Mouse (Mus musculus) embryo, embryonic 11.5 days (tissue): ENCODE results near the gene Zfand2b.
A peak's percentile ranks its signal among the peaks of the same experiment; 100 is the strongest.

Experiments
- DNase-seq: peaks from one replicate; pipeline ENCODE4 v3.0.0-alpha.2; 2012; ENCODE audit warnings: low read depth, low spot score

The Zfand2b gene

DNA sequence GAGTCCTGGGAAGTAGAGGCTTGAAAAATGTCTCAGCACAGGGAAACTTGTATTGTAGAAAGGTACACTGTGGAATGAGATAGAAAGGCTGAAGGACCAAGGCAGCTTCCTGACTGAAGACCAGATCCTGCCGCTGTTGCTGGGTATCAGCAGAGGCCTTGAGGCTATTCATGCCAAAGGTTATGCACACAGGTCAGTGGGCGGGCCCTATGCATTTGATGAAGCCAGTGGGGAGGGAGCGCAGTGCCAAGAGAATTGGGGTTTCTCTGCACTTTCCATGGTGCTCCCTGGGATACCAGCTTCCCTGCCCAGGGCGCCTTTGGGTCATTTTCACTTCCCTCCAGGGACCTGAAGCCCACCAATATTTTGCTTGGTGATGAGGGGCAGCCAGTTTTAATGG is 44.1 kb downstream of the Zfand2b start:
- no peak for DNase-seq

DNA sequence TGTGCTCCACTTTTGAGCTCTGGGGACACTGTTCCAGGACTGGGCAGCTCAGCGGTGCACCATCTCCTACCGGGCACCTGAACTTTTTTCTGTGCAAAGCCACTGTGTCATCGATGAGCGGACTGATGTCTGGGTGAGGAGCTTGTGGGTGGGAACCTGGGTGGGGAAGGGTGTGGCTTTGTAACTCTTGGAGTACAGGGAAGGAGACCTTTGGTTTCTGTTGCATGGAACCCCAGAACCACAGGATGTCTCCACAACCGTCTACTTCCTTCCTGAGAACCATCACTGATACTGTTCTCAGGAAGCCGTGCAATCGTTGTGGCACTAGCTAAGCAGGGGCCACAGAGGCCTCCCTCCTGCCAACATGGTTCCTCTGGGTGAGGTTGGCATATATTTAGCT is 44.6 kb downstream of the Zfand2b start:
- DNase-seq = no peak

GRCm38 (mm10) chr1:75214442-75214841 is 46.0 kb downstream of the Zfand2b start:
- no peak for DNase-seq

- no peak for DNase-seq
These were observed 46.4 kb downstream of the Zfand2b start for GRCm38 (mm10) chr1:75214886-75215285.

GRCm38 (mm10) chr1:75215785-75216184 is 47.3 kb downstream of the Zfand2b start:
- DNase-seq = no peak

GRCm38 (mm10) chr1:75216797-75217585 is 48.5 kb downstream of the Zfand2b start:
- no peak for DNase-seq

DNA sequence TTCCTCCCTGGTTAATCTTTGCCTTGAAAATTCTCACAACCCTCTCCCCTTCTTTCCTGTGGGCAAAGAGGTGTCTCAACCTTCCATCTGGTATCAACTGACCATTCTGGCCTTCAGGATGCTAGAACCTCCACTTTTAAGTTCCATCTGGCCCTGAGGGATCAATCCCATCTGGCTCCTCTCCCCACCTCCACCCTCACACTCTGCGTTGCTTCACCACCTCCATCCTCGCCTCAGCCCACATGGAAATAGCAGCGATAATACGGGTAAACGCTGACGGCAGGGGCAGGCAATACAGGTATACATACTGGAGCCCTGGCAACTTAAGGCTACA is 49.4 kb downstream of the Zfand2b start:
- DNase-seq = no peak

- no peak for DNase-seq
These were observed 50.0 kb downstream of the Zfand2b start for GRCm38 (mm10) chr1:75218227-75219001.

GRCm38 (mm10) chr1:75219078-75219477 is 50.6 kb downstream of the Zfand2b start:
- peak; percentile 63 for DNase-seq

DNA sequence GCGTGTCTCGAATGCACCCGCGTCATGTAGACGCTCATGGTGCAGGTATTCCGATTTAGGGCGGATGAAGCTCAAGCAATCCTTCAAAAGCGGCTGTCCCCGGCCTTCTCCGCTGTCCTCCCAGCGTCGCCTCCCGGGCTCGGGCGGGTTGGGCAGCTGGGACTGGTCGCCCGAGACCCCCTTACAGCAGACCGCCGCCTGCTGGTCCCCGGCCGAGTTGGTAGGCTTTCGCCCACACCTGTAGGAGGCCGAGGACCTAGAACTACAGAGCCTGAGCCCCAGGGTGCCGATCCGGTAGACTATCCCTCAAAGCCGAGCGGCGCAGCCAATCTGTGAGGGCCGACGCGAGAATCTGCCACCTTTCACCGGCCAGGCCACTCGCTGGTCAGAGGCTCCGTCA is 51.1 kb downstream of the Zfand2b start, which contains the start of gene Tuba4a:
Gene Tuba4a (minus strand): TSS at position 335 of the 400 bp plus-strand sequence.
- DNase-seq = no peak
